Mouse (Mus musculus) cerebellum, adult 2 months (tissue): ENCODE data around the gene Cga.
A peak's percentile ranks its signal among the peaks of the same experiment; 100 is the strongest.

Experiments
- CTCF ChIP-seq: fragments of 200-500 bp; IDR thresholded peaks from 2 replicates; pipeline ENCODE4 v1.5.1; 2011; ENCODE audit warnings: low read depth, mild to moderate bottlenecking, control low read depth, low read length, moderate library complexity, borderline replicate concordance; ENCODE audit not compliant: insufficient read depth
- POLR2A ChIP-seq: fragments of 200-500 bp; IDR thresholded peaks from 2 replicates; pipeline ENCODE4 v1.6.1; 2011; ENCODE audit warnings: low read length, control low read depth, borderline replicate concordance; ENCODE audit not compliant: insufficient read depth

- TF ChIP-seq POLR2A (peak; percentile 86), CTCF (no peak)
Observed at GRCm38 (mm10) chr4:34882818-34883217, 10.8 kb upstream of the Cga start, which contains the start of gene Zfp292.
